Mouse (Mus musculus): ENCODE measurements around the gene Pcnx2. TPM values are rescaled to one million over a fixed set of nuclear protein-coding genes. Genes with fewer than 3 reads are reported as not detected.

Pcnx2 gene
- 1.8 TPM for polyA plus RNA-seq (2014; fragmentation: Illumina TruSeq; extraction: RNeasy Lipid Tissue Mini Kit (QIAGEN cat#74804); ENCODE audit: low read depth, low replicate concordance)

GRCm38 (mm10) chr8:125897868-125898788 is at the start of gene Pcnx2:
Gene Pcnx2, minus strand, starts transcription at chr8:125898317.

GRCm38 (mm10) chr8:125910365-125911228 is 12.5 kb upstream of the Pcnx2 start, which contains the start of gene Map3k21:
Gene Map3k21, plus strand, starts transcription at chr8:125910450.

GRCm38 (mm10) chr8:125729746-125730145 is 168.4 kb downstream of the Pcnx2 start, which contains the start of gene Ntpcr:
Gene Ntpcr, plus strand, starts transcription at chr8:125729963.

Other genes starting within 250 kb of the Pcnx2 start
- gene Map10, start 228.5 kb downstream of the Pcnx2 start, polyA plus RNA-seq (2014; fragmentation: Illumina TruSeq; extraction: RNeasy Lipid Tissue Mini Kit (QIAGEN cat#74804); ENCODE audit: low read depth, low replicate concordance): 3.3 TPM
- 29.1 TPM for gene Ntpcr, start 168.4 kb downstream of the Pcnx2 start, polyA plus RNA-seq (2014; fragmentation: Illumina TruSeq; extraction: RNeasy Lipid Tissue Mini Kit (QIAGEN cat#74804); ENCODE audit: low read depth, low replicate concordance)
- gene Map3k21, start 12.1 kb upstream of the Pcnx2 start, polyA plus RNA-seq (2014; fragmentation: Illumina TruSeq; extraction: RNeasy Lipid Tissue Mini Kit (QIAGEN cat#74804); ENCODE audit: low read depth, low replicate concordance): 14.3 TPM
- 217 TPM for gene Kcnk1, start 96.9 kb upstream of the Pcnx2 start, polyA plus RNA-seq (2014; fragmentation: Illumina TruSeq; extraction: RNeasy Lipid Tissue Mini Kit (QIAGEN cat#74804); ENCODE audit: low read depth, low replicate concordance)

Measured in adipose tissue, adult 10 weeks (tissue).